Mouse (Mus musculus) spleen, adult 2 months (tissue): ENCODE data around the gene Tor2a. TPM values are rescaled to one million over a fixed set of nuclear protein-coding genes. Genes with fewer than 3 reads are reported as not detected.

Experiments
- DNase-seq, 2 experiments: peaks; one replicate each; pipeline versions ENCODE4 v3.0.0 to v3.0.0-alpha.2; 2012 to 2021; ENCODE audit warnings: low spot score in 2 of 2, low read depth in 1 of 2
- H3K27ac ChIP-seq: fragments of 200-500 bp; 2 replicates; pipeline ENCODE4 v1.5.1; 2012; ENCODE audit warnings: low read length, inconsistent platforms; ENCODE audit not compliant: insufficient read depth
- H3K27me3 ChIP-seq: fragments of 200-500 bp; 2 replicates; pipeline ENCODE4 v1.6.1; 2012; ENCODE audit warnings: mild to moderate bottlenecking, moderate library complexity, low read length, inconsistent platforms; ENCODE audit not compliant: control insufficient read depth, insufficient read depth
- H3K36me3 ChIP-seq: fragments of 200-500 bp; 2 replicates; pipeline ENCODE4 v1.6.1; 2012; ENCODE audit warnings: mild to moderate bottlenecking, low read length, inconsistent platforms; ENCODE audit not compliant: control insufficient read depth, insufficient read depth
- H3K4me1 ChIP-seq: fragments of 200-500 bp; 2 replicates; pipeline ENCODE4 v1.6.1; 2011; ENCODE audit warnings: inconsistent platforms; ENCODE audit not compliant: control insufficient read depth, insufficient read depth, insufficient read length
- H3K4me3 ChIP-seq: fragments of 200-500 bp; 2 replicates; pipeline ENCODE4 v1.5.1; 2011; ENCODE audit warnings: mild to moderate bottlenecking, inconsistent platforms; ENCODE audit not compliant: insufficient read depth, insufficient read length; ENCODE audit errors: extremely low read depth
- CTCF ChIP-seq: fragments of 200-500 bp; IDR thresholded peaks from 2 replicates; pipeline ENCODE4 v1.5.1; 2011; ENCODE audit warnings: mild to moderate bottlenecking, inconsistent platforms; ENCODE audit not compliant: insufficient read depth, insufficient read length, insufficient replicate concordance; ENCODE audit errors: extremely low read depth
- POLR2A ChIP-seq: fragments of 200-500 bp; IDR thresholded peaks from 2 replicates; pipeline ENCODE4 v1.6.1; 2011; ENCODE audit warnings: low read depth, low read length, inconsistent platforms
- WGBS: fragments of 180-500 bp; shearing (Covaris S2); methylation state at CpG from one replicate; pipeline ENCODE4 v1.1.7; 2018; 5-methylcytosine and 5-hydroxymethylcytosine counted together
- polyA plus RNA-seq: library from polyadenylated mRNA; depleted of rRNA; stranded (reverse); fragments of >200 nt; gene quantifications from 2 replicates; pipeline ENCODE4 v1.2.3, GENCODE M21; 2012

Tor2a gene
- polyA plus RNA-seq, 1 experiment, result 46.5 TPM

DNA sequence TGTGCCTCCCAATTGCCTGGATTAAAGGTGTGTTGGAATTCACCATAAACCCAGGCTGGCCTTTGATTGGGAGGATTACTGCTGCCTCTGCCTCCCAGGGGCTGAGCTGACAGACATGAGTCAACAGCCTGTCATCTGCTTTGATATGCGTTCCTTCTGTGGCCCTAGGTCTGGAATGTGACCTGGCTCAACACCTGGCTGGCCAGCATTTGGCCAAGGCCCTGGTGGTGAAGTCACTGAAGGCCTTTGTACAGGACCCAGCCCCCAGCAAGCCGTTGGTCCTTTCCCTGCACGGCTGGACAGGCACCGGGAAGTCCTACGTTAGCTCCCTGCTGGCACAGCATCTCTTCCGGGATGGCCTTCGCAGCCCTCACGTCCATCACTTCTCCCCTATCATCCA, 1.5 kb downstream of the Tor2a start:
- Histone ChIP-seq H3K4me3 (no peak overlapping the region), H3K36me3 (peaks cover 25% of the 10 kb centered on the region), H3K27me3 (no peaks in the 10 kb centered on the region), H3K27ac (no peak overlapping the region), H3K4me1 (no peaks in the 10 kb centered on the region)
- 94% methylated on average over 8 of the region's 8 CpGs for WGBS
- TF ChIP-seq CTCF (no peak), POLR2A (no peak)
- no peak for DNase-seq

DNA sequence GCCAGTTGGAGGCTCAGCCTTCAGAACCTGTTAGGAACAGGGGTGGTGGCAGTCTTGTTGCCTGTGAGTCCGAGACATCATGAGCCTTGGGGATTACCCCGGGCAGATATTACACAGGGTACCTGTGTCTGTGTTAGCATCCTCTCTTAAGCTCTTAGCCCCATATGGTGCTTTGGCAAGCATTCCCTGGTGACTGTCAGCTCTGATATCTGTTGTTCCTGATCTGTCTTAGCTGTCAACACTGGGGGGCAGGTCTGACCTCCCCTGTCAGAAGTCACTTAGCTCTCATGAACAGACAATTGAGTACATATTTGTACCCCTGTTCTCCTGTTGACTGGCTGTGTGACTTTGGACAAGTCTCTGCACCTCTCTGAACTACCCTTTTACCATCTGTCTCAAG, 2.0 kb downstream of the Tor2a start:
- TF ChIP-seq CTCF, result no peak
- no peak for TF ChIP-seq POLR2A
- no peaks in the 10 kb centered on the region for H3K4me1 ChIP-seq
- no peak overlapping the region for H3K27ac ChIP-seq
- no peak overlapping the region for H3K4me3 ChIP-seq
- peaks cover 24% of the 10 kb centered on the region for H3K36me3 ChIP-seq
- DNase-seq, result no peak
- H3K27me3 ChIP-seq, result no peaks in the 10 kb centered on the region
- 99% methylated on average over 2 of the region's 2 CpGs for WGBS

DNA sequence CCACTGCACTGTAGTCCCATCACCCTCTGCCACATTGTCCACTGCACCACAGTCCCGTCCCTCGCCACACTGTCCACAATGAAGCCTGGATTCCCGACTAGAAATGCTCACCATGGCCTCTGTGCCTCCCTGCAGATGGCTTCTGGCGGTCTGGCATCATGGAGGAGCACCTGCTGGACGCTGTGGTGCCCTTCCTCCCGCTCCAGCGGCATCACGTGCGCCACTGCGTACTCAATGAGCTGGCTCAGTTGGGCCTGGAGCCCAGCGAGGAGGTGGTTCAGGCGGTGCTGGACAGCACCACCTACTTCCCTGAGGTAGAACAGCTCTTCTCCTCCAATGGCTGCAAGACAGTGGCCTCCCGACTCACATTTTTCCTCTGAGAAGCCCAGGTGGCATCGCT, 4.3 kb downstream of the Tor2a start:
- peaks cover 14% of the 10 kb centered on the region; the same call in 1 of the 2 replicates for H3K36me3 ChIP-seq
- H3K4me3 ChIP-seq, result no peak overlapping the region
- no peak for TF ChIP-seq POLR2A
- TF ChIP-seq CTCF, result no peak
- no peak overlapping the region for H3K27ac ChIP-seq
- 92% methylated on average over 14 of the region's 14 CpGs for WGBS
- H3K4me1 ChIP-seq, result no peaks in the 10 kb centered on the region
- no peaks in the 10 kb centered on the region for H3K27me3 ChIP-seq
- no peak for DNase-seq

DNA sequence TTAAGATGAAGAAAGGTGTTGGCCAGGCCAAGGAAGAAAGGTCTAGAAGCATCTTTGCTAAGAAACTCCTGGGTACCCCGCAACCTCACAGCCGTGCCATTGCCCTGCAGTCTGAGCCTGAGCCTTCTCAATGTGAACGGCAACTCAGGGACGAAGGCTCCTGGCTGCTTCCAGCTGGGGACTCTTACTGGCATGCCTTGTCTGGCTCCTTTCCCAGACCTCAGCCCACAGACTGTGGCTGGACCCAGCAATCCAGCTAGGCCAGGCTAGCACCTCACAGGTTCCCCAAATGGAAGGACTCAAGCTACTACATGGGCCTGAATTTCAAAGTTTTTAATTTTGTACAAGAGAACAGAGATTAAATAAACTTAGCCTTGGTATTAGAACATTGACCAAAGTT, 4.8 kb downstream of the Tor2a start:
- WGBS, result 98% methylated on average over 4 of the region's 4 CpGs
- DNase-seq, result no peak
- Histone ChIP-seq H3K27ac (no peak overlapping the region), H3K27me3 (no peaks in the 10 kb centered on the region), H3K4me3 (no peak overlapping the region), H3K36me3 (peaks cover 14% of the 10 kb centered on the region; the same call in 1 of the 2 replicates), H3K4me1 (no peaks in the 10 kb centered on the region)
- TF ChIP-seq POLR2A (no peak), CTCF (no peak)

DNA sequence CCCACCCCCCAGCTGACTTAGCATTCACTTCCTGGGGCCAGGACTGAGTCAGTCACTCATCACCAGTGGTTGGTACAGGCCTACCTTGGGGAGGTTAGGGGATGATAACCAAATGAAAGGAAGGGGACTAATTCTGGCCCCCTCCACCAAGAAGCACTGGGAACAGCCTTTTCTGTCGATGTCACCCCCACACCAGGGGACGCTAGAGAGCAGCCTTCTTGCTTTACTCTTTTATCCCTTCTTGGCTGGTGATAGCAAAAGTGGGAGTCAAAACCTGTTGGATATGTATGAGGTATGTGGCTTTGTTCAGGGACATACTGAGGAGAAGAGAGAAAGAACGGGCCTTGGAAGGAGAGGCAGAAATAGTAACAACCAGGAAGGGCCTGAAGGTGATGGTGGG, 6.3 kb downstream of the Tor2a start:
- H3K36me3 ChIP-seq, result peaks cover 14% of the 10 kb centered on the region; the same call in 1 of the 2 replicates
- H3K27ac ChIP-seq, result no peak overlapping the region
- TF ChIP-seq POLR2A (no peak), CTCF (no peak)
- no peak for DNase-seq
- no peaks in the 10 kb centered on the region for H3K4me1 ChIP-seq
- WGBS, result 79% methylated on average over 3 of the region's 3 CpGs
- H3K27me3 ChIP-seq, result no peaks in the 10 kb centered on the region
- H3K4me3 ChIP-seq, result no peak overlapping the region

DNA sequence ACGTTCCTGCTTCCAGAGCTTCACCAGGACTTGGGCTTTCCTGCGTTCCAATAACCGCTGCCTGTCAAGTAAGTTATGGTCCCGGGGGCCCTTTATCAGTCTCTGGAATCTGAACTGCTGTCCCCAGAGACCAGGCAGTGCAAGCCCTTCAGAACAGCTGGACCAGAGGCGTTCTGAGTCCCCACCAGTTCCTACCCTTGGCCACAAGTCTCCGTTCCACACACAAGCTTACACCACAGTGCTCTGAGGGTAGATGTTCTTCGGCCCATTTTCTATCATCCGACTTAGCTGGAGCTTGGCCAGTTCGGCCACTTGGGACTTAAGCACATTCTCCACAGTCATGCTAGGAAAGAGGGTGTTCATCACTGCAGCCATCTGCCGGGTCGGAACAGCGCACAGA, 10.2 kb downstream of the Tor2a start:
- no peak overlapping the region for H3K27ac ChIP-seq
- H3K4me3 ChIP-seq, result no peak overlapping the region
- peaks cover 1% of the 10 kb centered on the region; the same call in 1 of the 2 replicates for H3K36me3 ChIP-seq
- no peaks in the 10 kb centered on the region for H3K4me1 ChIP-seq
- no peak for DNase-seq
- H3K27me3 ChIP-seq, result no peaks in the 10 kb centered on the region
- 72% methylated on average over 12 of the region's 12 CpGs for WGBS
- TF ChIP-seq CTCF, result no peak
- no peak for TF ChIP-seq POLR2A

DNA sequence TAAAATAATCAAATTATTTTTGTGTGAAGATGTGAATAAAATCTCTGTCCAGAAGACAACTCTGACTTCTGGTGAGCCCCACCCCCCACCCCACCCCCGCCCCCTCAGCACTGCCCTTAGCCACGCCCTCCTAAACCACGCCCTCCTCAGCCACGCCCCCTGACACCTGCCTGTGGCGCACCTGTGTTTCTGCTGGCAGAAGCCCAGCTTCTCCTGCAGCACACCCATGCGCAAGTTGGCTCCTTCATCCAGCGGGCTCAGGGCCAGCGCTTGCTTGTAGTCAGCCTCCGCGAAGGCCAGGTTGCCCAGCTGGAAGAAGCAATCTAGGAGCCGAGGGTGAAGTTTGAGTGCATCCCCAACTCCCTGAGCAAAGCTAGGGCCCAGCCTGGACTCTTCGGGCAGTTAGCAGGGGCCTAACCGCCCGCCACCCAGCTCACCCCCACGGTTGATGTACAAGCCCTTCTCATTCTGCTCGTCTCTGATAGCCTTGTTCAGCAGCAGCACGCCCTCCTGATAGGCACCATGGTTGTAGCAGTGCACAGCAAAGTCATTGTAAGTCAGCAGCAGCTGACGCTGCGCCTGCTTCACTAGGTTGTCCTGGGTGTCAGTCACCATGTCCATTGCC, 11.7 kb downstream of the Tor2a start:
- Histone ChIP-seq H3K27me3 (no peaks in the 10 kb centered on the region), H3K4me1 (no peaks in the 10 kb centered on the region), H3K27ac (no peak overlapping the region), H3K36me3 (no peaks in the 10 kb centered on the region), H3K4me3 (no peak overlapping the region)
- TF ChIP-seq POLR2A, result no peak
- TF ChIP-seq CTCF, result no peak
- no peak for DNase-seq
- WGBS, result 81% methylated on average over 19 of the region's 19 CpGs
